In genomic region chr2:165229050-165229449, GRCm38 (mm10) we compare ENCODE assay signal across 28 mouse cellular contexts. TPM values are rescaled to one million over a fixed set of nuclear protein-coding genes. Genes with fewer than 3 reads are reported as not detected.
"Had no signal": no experiment of that assay in that cellular context is flagged by ENCODE, and none has a peak within 500 bp of the region (broad histone marks: within the 10 kb centered on the region; RNA-seq: fewer than 3 reads in every experiment).

No protein-coding gene starts in this region.

- H3K4me2 ChIP-seq: heart, embryonic 12.5 days; hindbrain, embryonic 12.5 days; hindbrain, embryonic 14.5 days; intestine, embryonic 15.5 days; limb, embryonic 12.5 days; liver, embryonic 11.5 days; liver, embryonic 13.5 days; liver, embryonic 15.5 days had no signal

- H3K27ac ChIP-seq: heart, embryonic 10.5 days; hindbrain, embryonic 10.5 days; hindbrain, embryonic 12.5 days; hindbrain, embryonic 14.5 days; intestine, embryonic 15.5 days; layer of hippocampus, adult 2 months; left cerebral cortex, adult 2 months; limb, embryonic 10.5 days; limb, embryonic 12.5 days; liver, embryonic 13.5 days; liver, embryonic 15.5 days had no signal

- H3K4me1 ChIP-seq: liver, embryonic 15.5 days had no signal

- DNase-seq: gastrocnemius, postnatal 10 days; gastrocnemius, postnatal 25 days; heart, adult 18-20 months; heart, postnatal 10 days; heart, postnatal 4 days; kidney, adult 18-20 months; kidney, adult 8-10 months; kidney, postnatal 10 days; kidney, postnatal 25 days; kidney, postnatal 4 days; liver; liver, embryonic 13.5 days had no signal

- ATAC-seq: hindbrain, embryonic 16.5 days; inflammation-experienced regulatory T-cells, adult 6 months; intestine, embryonic 15.5 days; intestine, postnatal 0 days had no signal

- H3K9me3 ChIP-seq: heart, embryonic 10.5 days; heart, embryonic 12.5 days; hindbrain, embryonic 10.5 days; hindbrain, embryonic 12.5 days; intestine, embryonic 15.5 days; limb, embryonic 10.5 days; limb, embryonic 12.5 days; liver, embryonic 13.5 days; liver, embryonic 15.5 days had no signal

- H3K4me3 ChIP-seq: heart, embryonic 10.5 days; heart, embryonic 12.5 days; hindbrain, embryonic 10.5 days; hindbrain, embryonic 12.5 days; intestine, embryonic 15.5 days; layer of hippocampus, adult 2 months; left cerebral cortex, adult 2 months; limb, embryonic 10.5 days; limb, embryonic 12.5 days; liver, embryonic 13.5 days; liver, embryonic 15.5 days had no signal

- H3K36me3 ChIP-seq: heart, embryonic 10.5 days; heart, embryonic 12.5 days; hindbrain, embryonic 10.5 days; hindbrain, embryonic 12.5 days; intestine, embryonic 15.5 days; limb, embryonic 10.5 days; limb, embryonic 12.5 days; liver, embryonic 13.5 days; liver, embryonic 15.5 days had no signal

- H3K9ac ChIP-seq: heart, embryonic 12.5 days; hindbrain, embryonic 12.5 days; hindbrain, embryonic 14.5 days; intestine, embryonic 15.5 days; limb, embryonic 12.5 days; liver, embryonic 13.5 days; liver, embryonic 15.5 days had no signal

RNA-seq across cellular contexts. Expression of gene Cdh22, which starts 5.6 kb away (rescaled TPM):
- total RNA-seq: granulocyte monocyte progenitor cell, adult 5-6 weeks had no signal
- polyA plus RNA-seq: heart, embryonic 12.5 days; inflammation-experienced regulatory T-cells, adult 6 months; liver, embryonic 13.5 days; liver, embryonic 15.5 days had no signal
